Mouse (Mus musculus) lung, postnatal 25 days (tissue): ENCODE data around the gene Pcgf2.
"Not testable (repeated sequence)": the region's sequence is repeated elsewhere in the genome, so short reads cannot be mapped to it uniquely, and the experiment has no call there.

Experiments
- DNase-seq: peaks from one replicate; pipeline ENCODE4 v3.0.0; 2022; ENCODE audit warnings: low spot score

The Pcgf2 gene

GRCm38 (mm10) chr11:97650341-97650740 is 50.0 kb downstream of the Pcgf2 start:
- no peak for DNase-seq

GRCm38 (mm10) chr11:97648541-97648940 is 51.8 kb downstream of the Pcgf2 start:
- not testable (repeated sequence) for DNase-seq

GRCm38 (mm10) chr11:97644834-97645233 is 55.5 kb downstream of the Pcgf2 start:
- DNase-seq: peak; percentile 88

- no peak for DNase-seq
Observed at GRCm38 (mm10) chr11:97643380-97644055, 56.8 kb downstream of the Pcgf2 start.

- no peak for DNase-seq
Observed at GRCm38 (mm10) chr11:97642746-97643145, 57.6 kb downstream of the Pcgf2 start.

GRCm38 (mm10) chr11:97641668-97642067 is 58.6 kb downstream of the Pcgf2 start:
- no peak for DNase-seq
